ENCODE assay signal across 8 mouse cellular contexts in genomic region chr11:98741622-98742396, GRCm38 (mm10). TPM values are rescaled to one million over a fixed set of nuclear protein-coding genes. Genes with fewer than 3 reads are reported as not detected.
DNase-seq lines count a peak whose midpoint lies in the region; ATAC-seq lines count a peak whose summit lies in the region.

No protein-coding gene starts in this region.

- ATAC-seq in intestine, embryonic 15.5 days = peak; percentile 73
- ATAC-seq in midbrain, embryonic 16.5 days = peak; percentile 63
- peak; percentile 84 for ATAC-seq in stomach, embryonic 16.5 days (ENCODE audit: insufficient read depth, low FRiP score)

- no peaks in the 10 kb centered on the region for H3K9me3 ChIP-seq in intestine, embryonic 15.5 days
- no peaks in the 10 kb centered on the region for H3K9me3 ChIP-seq in midbrain, embryonic 16.5 days (replicated peaks; ENCODE audit: control insufficient read depth, low read length, poor library complexity, severe bottlenecking)
- H3K9me3 ChIP-seq in stomach, embryonic 16.5 days (replicated peaks; ENCODE audit: control insufficient read depth, low read length) = no peaks in the 10 kb centered on the region

- no peaks in the 10 kb centered on the region for H3K27me3 ChIP-seq in intestine, embryonic 15.5 days (replicated peaks)
- no peaks in the 10 kb centered on the region for H3K27me3 ChIP-seq in midbrain, embryonic 16.5 days (ENCODE audit: control insufficient read depth, insufficient read depth, low read depth, low read length)
- no peaks in the 10 kb centered on the region for H3K27me3 ChIP-seq in stomach, embryonic 16.5 days (ENCODE audit: control insufficient read depth, insufficient read depth, low read length)

- H3K4me3 ChIP-seq in intestine, embryonic 15.5 days (replicated peaks) = peak overlapping the region; percentile 92
- peak overlapping the region; percentile 83 for H3K4me3 ChIP-seq in midbrain, embryonic 16.5 days (ENCODE audit: low read depth, low read length)
- H3K4me3 ChIP-seq in stomach, embryonic 16.5 days (replicated peaks; ENCODE audit: low read length) = peak overlapping the region; percentile 89

- H3K36me3 ChIP-seq in intestine, embryonic 15.5 days = no peaks in the 10 kb centered on the region
- no peaks in the 10 kb centered on the region for H3K36me3 ChIP-seq in midbrain, embryonic 16.5 days (ENCODE audit: control insufficient read depth, insufficient read depth, low read length)
- H3K36me3 ChIP-seq in stomach, embryonic 16.5 days (ENCODE audit: control insufficient read depth, insufficient read depth, low read length) = no peaks in the 10 kb centered on the region

- DNase-seq in ovary, postnatal 36 days (ENCODE audit: low spot score) = peak; percentile 87
- no peak for DNase-seq in ovary, postnatal 10 days (ENCODE audit: low spot score)
- DNase-seq in cerebellum, postnatal 36 days = peak; percentile 71 to 86
- peak; percentile 87 for DNase-seq in gastrocnemius, postnatal 25 days
- peak; percentile 89 for DNase-seq in liver

- peak overlapping the region; percentile 86 for H3K4me2 ChIP-seq in intestine, embryonic 15.5 days (replicated peaks)
- H3K4me2 ChIP-seq in midbrain, embryonic 16.5 days (ENCODE audit: low read length) = peak overlapping the region; percentile 93
- peak overlapping the region; percentile 80 for H3K4me2 ChIP-seq in stomach, embryonic 16.5 days (ENCODE audit: low read depth, low read length)

- H3K4me1 ChIP-seq in intestine, embryonic 15.5 days (replicated peaks) = peaks cover 55% of the 10 kb centered on the region
- H3K4me1 ChIP-seq in midbrain, embryonic 16.5 days (ENCODE audit: control insufficient read depth, insufficient read depth, low read length) = peaks cover 56% of the 10 kb centered on the region
- H3K4me1 ChIP-seq in stomach, embryonic 16.5 days (ENCODE audit: control insufficient read depth, insufficient read depth, low read length) = peaks cover 53% of the 10 kb centered on the region

- peak overlapping the region; percentile 98 for H3K9ac ChIP-seq in intestine, embryonic 15.5 days
- H3K9ac ChIP-seq in midbrain, embryonic 16.5 days (ENCODE audit: low read depth, low read length) = peak overlapping the region; percentile 96
- H3K9ac ChIP-seq in stomach, embryonic 16.5 days (ENCODE audit: low read length) = peak overlapping the region; percentile 97

- under 1% methylated on average over 55 of the region's 86 CpGs for WGBS in intestine, embryonic 15.5 days
- under 1% methylated on average over 68 of the region's 86 CpGs for WGBS in midbrain, embryonic 16.5 days
- under 1% methylated on average over 72 of the region's 86 CpGs for WGBS in stomach, embryonic 16.5 days

- peak overlapping the region; percentile 95 for H3K27ac ChIP-seq in intestine, embryonic 15.5 days
- H3K27ac ChIP-seq in midbrain, embryonic 16.5 days (ENCODE audit: low read length) = peak overlapping the region; percentile 100
- H3K27ac ChIP-seq in stomach, embryonic 16.5 days (ENCODE audit: low read length) = peak overlapping the region; percentile 96

RNA-seq across cellular contexts. Expression of gene Thra, which starts 1.4 kb away (rescaled TPM):
- 10 to 100 TPM; 75.4 to 89.1 TPM for total RNA-seq in gastrocnemius, postnatal 25 days (2021)
- polyA plus RNA-seq in intestine, embryonic 15.5 days (2015; fragmentation: Nextera tagmentation; extraction: Ambion mirVana) = 42.7 and 45.5 TPM in 2 replicates
- polyA plus RNA-seq in midbrain, embryonic 16.5 days (2015; fragmentation: Nextera tagmentation; extraction: Ambion mirVana) = 139 and 149 TPM in 2 replicates
- polyA plus RNA-seq in stomach, embryonic 16.5 days (2015; fragmentation: Nextera tagmentation; extraction: Ambion mirVana) = 32.9 and 37.8 TPM in 2 replicates

RNA-seq across cellular contexts. Expression of gene Med24, which starts 12.6 kb away (rescaled TPM):
- total RNA-seq in gastrocnemius, postnatal 25 days (2021) = 10 to 100 TPM; 42.7 to 46.9 TPM
- polyA plus RNA-seq in intestine, embryonic 15.5 days (2015; fragmentation: Nextera tagmentation; extraction: Ambion mirVana) = 39.6 and 42.5 TPM in 2 replicates
- 75.1 and 77.5 TPM in 2 replicates for polyA plus RNA-seq in midbrain, embryonic 16.5 days (2015; fragmentation: Nextera tagmentation; extraction: Ambion mirVana)
- 42.2 and 44.2 TPM in 2 replicates for polyA plus RNA-seq in stomach, embryonic 16.5 days (2015; fragmentation: Nextera tagmentation; extraction: Ambion mirVana)

RNA-seq across cellular contexts. Expression of gene Nr1d1, which starts 33.3 kb away (rescaled TPM):
- 100 to 1,000 TPM in 1 of 2 experiments, 10 to 100 TPM in 1; 98.0 to 119 TPM for total RNA-seq in gastrocnemius, postnatal 25 days (2021)
- polyA plus RNA-seq in intestine, embryonic 15.5 days (2015; fragmentation: Nextera tagmentation; extraction: Ambion mirVana) = 2.6 and 2.7 TPM in 2 replicates
- polyA plus RNA-seq in midbrain, embryonic 16.5 days (2015; fragmentation: Nextera tagmentation; extraction: Ambion mirVana) = 3.5 and 5.2 TPM in 2 replicates
- polyA plus RNA-seq in stomach, embryonic 16.5 days (2015; fragmentation: Nextera tagmentation; extraction: Ambion mirVana) = 2.6 and 4.1 TPM in 2 replicates

RNA-seq across cellular contexts. Expression of gene Csf3, which starts 40.7 kb away (rescaled TPM):
- total RNA-seq in gastrocnemius, postnatal 25 days (2021) = not detected
- not detected in 2 replicates for polyA plus RNA-seq in intestine, embryonic 15.5 days (2015; fragmentation: Nextera tagmentation; extraction: Ambion mirVana)
- polyA plus RNA-seq in midbrain, embryonic 16.5 days (2015; fragmentation: Nextera tagmentation; extraction: Ambion mirVana) = not detected in 2 replicates
- not detected in 2 replicates for polyA plus RNA-seq in stomach, embryonic 16.5 days (2015; fragmentation: Nextera tagmentation; extraction: Ambion mirVana)

RNA-seq across cellular contexts. Expression of gene Msl1, which starts 53.5 kb away (rescaled TPM):
- total RNA-seq in gastrocnemius, postnatal 25 days (2021) = 10 to 100 TPM; 51.3 to 63.6 TPM
- 18.9 and 19.7 TPM in 2 replicates for polyA plus RNA-seq in intestine, embryonic 15.5 days (2015; fragmentation: Nextera tagmentation; extraction: Ambion mirVana)
- polyA plus RNA-seq in midbrain, embryonic 16.5 days (2015; fragmentation: Nextera tagmentation; extraction: Ambion mirVana) = 29.2 and 33.2 TPM in 2 replicates
- 18.0 and 18.4 TPM in 2 replicates for polyA plus RNA-seq in stomach, embryonic 16.5 days (2015; fragmentation: Nextera tagmentation; extraction: Ambion mirVana)
